Mouse (Mus musculus): ENCODE data around the gene Carns1.

DNA sequence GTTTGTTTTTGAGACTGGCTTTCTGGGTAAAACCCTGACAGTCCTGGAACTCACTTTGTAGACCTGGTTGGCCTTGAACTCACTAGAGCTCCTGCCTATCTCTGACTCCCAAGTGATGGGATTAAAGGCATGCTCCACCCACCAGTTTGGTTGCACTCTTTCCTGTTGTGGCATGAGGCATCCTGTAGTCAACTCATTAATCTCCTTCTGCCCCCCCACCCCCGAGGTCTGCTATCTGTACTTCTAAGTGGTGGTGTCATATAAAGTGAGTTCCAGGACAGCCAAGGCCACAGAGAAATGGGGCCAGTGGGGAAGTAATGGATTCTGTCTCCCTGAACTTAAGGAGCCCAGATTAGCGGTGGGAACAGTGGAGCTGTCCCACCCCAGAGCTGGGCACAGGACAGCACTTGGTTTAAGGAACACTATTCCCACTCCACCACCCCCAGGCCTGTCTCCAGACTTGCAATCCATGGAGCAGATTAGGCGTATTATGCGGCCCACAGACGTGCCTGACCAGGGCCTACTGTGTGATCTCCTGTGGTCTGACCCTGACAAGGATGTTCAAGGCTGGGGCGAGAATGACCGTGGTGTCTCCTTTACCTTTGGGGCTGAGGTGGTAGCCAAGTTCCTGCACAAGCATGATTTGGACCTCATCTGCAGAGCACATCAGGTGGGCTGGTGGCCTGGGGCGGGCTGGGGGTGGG is 18.9 kb upstream of the Carns1 start:
- no peak for TF ChIP-seq CTCF (IDR thresholded peaks at IDR 0.05; ENCODE audit: extremely low read depth, insufficient read length, insufficient replicate concordance, low read depth, low read length)
- TF ChIP-seq POLR2A (IDR thresholded peaks at IDR 0.05; ENCODE audit: low read depth, low read length): no peak
